Mouse (Mus musculus): ENCODE measurements around the gene Thbs3.

Gene Thbs3

DNA sequence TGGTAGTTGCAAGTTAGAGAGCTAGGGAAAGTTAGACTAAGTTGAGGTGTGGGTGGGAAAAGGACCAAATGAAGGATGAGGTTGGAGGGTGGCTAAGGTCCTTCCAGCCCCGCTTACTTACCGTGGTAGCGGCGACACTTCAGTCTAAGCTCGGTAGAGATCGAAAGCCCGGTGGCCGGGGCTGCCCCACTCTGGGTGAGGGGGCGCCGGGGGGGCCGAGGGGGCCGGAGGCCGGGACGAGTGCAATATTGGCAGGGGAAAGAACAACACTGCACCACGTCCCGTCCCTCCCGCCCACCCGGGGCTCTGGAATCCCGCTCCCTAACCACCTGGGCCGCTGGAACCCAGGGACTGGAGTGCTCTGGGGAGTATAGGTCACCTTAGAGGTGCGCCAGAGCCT, 11.9 kb downstream of the Thbs3 start, which contains the start of gene Mtx1:
TSS of gene Mtx1 (minus strand) at position 189 of the 400 bp plus-strand sequence.
- WGBS: 7% methylated on average over 20 of the region's 21 CpGs

DNA sequence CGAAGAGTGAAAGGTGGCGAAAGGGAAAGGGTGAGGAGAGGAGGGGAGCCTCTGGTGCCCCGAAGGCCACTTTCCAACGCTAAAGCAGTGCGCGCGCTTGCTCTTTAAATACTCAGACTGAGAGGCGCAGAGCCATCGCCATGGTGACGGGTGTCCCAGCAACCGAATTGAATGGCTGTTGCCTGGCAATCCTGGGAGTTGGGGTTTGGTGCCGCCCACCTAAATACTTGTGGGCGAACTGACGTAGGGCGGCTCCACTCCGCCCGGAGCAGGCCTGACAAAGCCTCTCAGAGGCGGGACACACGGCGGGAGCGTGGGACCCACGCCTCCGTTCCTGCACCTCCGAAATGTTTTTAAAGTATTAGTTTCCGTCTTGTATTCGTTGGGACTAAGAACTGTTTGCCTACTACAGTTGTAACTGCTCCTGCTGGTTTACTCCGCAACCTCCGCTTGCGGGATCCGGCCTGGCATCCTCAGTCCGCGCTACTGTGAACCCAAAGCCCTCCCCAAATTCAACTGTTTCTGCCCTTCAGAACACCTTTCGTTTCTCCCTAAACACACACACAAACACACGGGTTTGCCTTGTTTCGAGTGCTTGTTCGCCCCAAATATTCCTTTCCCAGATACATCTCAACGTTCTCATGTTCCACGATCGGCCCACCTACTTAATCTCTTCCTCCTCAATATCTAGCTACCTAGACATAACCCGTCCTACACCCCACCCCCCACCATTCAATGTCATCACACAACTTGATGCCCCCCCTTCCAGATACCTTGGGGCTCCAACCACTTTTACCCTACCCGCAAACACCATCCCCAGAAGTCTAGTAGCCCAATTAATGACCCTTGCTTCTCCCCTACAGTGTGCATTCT, 12.6 kb downstream of the Thbs3 start:
- WGBS: 9% methylated on average over 41 of the region's 41 CpGs

DNA sequence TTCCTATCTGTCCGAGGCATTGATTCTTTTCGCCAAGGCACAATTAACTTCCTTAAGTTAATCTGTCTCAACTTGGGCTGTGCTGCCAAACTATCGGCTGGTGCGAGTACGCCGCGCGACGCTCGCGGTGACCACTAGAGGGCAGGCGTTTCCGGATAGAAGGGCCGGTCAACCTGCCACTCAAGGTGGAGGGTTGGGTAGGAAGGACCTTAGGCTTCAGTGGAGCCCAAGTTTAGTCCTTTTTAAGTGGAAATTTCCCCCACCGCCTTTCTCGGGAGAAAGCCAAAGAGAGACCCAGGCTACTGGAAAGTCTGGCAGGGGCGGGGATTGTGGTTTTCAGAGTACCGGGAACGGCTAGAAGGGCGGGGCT, 13.2 kb downstream of the Thbs3 start:
- WGBS: under 1% methylated on average over 20 of the region's 20 CpGs

DNA sequence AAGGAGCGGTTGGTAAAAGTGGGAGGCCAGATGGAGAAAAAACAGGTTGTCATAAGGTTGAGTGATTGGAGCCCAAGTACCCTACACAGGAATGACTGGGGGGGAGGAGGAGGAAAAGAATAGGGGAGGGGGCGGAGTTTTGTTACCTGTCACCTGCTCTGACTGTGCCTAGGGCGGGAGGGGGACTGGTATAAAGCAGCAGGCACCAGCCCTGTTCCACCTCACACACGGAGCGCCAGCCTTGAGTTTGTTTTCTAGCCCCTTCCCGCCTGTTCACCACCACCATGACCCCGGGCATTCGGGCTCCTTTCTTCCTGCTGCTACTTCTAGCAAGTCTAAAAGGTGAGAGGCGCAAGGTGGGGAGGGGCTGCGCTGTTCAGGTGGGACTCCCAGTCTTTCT, 13.9 kb downstream of the Thbs3 start, which contains the start of gene Muc1:
TSS of gene Muc1 (plus strand) at position 222 of the 400 bp plus-strand sequence.
- WGBS: 51% methylated on average over 10 of the region's 10 CpGs

DNA sequence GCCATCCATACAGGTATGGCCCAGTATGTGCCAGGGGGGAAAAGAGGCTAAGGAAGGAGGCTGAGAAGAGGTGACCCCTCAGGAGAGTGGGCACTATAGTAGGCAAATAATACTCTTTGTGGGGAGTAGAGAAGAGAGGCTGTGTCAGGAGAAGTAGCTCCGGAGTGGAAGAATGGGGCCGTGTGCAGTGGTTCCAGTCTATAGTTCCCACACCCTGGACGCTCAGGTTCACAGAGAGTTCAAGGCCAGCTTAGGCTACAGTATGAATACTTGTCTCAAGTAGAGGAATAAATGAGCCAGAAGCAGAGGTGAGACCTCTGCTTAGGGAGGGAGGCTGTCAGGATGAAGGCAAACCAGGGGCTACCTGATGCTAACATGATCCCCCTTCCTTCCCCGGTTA, 14.3 kb downstream of the Thbs3 start:
- WGBS: 80% methylated on average over 4 of the region's 4 CpGs

DNA sequence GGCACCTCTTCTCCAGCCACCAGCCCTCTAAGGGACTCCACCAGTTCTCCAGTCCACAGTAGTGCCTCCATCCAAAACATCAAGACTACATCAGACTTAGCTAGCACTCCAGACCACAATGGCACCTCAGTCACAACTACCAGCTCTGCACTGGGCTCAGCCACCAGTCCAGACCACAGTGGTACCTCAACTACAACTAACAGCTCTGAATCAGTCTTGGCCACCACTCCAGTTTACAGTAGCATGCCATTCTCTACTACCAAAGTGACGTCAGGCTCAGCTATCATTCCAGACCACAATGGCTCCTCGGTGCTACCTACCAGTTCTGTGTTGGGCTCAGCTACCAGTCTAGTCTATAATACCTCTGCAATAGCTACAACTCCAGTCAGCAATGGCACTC, 15.6 kb downstream of the Thbs3 start:
- WGBS: 85% methylated on average over 2 of the region's 2 CpGs

DNA sequence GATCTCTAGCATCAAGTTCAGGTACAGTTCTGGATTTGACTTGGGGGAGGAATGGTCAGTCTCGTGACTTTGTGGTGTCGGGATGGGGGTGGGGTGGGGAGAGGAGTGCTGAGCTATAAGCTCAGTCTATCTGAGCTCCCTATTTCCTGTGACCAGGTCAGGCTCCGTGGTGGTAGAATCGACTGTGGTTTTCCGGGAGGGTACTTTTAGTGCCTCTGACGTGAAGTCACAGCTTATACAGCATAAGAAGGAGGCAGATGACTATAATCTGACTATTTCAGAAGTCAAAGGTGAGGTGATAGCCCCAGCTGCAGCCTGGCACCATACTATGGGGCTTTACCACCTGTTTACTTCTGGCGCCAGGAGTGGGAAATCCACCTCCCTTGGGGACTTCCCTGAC, 16.4 kb downstream of the Thbs3 start:
- WGBS: 73% methylated on average over 7 of the region's 7 CpGs

DNA sequence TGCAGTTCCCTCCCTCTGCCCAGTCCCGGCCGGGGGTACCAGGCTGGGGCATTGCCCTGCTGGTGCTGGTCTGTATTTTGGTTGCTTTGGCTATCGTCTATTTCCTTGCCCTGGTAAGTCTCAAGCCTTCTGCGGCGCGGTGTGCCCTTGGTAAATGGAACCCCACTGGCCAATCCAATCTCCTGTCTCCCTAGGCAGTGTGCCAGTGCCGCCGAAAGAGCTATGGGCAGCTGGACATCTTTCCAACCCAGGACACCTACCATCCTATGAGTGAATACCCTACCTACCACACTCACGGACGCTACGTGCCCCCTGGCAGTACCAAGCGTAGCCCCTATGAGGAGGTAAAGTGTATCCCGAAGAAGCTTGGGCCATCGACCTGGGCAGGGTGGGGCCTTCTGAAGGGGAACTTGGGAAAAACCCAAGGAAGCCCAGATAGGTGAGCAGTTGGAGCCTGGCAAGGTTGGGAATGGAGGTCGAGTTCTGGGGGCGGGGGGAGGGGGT, 16.8 kb downstream of the Thbs3 start:
- WGBS: 73% methylated on average over 16 of the region's 16 CpGs

DNA sequence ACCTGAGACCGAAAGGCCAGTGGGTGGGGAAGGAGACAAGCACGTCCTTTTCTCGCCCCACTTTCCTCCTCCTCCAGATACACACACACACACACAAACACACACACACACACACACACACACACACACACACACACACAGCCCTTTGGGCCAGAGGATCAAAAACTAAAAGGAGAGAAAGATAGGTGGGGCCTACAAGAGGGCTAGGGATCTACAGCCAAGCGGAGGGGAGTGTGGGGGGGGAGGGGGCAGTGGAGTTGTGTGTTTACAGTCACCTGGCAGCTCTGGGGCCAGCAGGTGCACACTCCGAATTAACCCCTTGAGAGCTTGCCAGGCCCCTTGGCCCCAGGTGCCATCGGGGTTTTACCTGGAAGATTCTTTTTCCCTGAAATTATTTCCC, 17.6 kb downstream of the Thbs3 start:
- WGBS: 70% methylated on average over 6 of the region's 6 CpGs

DNA sequence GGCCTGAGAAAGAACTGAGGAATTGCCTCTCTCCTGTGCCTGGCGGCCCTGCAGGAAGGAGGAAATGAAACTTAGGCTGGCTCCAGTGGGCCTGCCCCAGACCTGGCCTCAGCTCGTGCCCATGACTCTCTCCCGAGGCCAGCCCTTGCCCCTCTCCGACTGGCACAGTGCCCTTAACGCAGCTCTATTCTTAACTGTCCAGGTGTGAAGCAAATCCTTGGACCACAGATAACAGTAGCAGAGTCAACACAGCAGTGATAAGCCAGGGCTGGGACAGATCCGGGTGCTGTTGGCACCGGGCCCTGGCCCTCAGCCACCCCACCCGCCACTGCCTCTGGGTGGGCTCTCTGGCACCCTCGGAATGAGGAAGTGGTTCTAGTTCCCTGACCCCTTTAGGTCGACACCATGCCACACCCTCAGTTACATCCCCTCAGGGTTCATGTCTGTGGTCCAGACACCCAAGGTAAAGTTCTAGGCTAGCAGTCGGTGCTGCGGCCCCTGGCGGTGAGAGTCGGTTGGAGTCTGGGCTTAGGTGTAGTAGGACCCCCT, 18.7 kb downstream of the Thbs3 start:
- 56% methylated on average over 14 of the region's 14 CpGs for WGBS

DNA sequence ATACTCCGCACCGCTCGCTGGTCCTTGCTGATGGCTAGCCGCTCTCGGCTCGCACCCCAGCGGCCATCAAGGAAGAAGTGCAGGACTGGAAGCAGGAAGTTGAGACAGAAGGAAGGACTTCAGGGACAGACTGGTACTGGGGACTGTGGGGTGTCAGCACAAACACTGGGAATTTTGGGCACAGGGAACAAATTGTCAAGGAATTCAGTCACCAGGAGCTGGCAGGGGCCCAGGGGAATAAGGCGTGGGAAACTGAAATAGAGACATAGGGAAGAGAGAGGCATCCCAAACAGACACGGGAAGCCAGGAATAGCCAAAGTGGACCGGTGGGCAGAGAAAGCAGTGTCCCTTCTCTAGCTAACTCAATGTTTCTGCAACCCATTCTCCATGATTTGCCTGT, 21.5 kb downstream of the Thbs3 start:
- WGBS: 69% methylated on average over 10 of the region's 10 CpGs

DNA sequence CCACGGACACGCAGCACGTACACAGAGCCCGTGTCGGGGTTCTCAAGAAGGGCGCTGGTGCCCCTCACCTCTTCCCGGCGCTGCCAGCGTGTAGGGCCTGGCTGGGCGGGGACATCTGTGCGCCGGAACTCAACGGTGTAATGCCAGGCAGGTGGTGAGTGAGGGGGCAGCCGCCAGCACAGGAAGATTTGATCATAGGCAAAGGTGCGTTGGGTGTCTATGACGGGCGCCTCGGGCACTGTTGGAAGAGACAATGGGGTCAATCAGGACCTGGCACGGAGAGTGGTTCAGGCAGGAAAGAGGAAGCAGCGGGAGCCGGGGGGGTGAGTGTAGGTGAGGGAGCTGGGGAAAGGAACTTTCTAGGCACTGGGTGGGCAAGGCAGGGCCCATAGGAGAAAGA, 22.7 kb downstream of the Thbs3 start:
- WGBS: 82% methylated on average over 21 of the region's 21 CpGs

DNA sequence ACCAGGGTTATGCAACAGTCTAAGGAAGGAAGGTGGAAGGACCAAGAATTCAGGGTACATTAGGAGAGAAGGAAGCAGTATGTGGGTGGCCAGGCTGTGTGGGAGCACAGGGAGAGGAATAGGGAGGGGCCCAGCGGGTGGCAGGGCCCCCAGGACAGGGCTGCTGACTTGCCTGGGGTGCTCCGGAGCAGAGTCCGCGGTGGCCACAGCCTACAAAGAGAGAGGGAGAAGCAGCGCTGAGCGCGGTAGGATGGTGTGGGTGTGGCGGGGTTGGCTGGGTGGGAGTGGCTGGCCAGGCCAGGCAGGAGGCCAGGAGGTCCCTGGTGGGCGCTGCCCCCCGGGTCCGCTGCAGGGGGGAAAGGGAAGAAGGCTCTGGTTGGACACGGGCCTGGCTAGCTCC, 23.5 kb downstream of the Thbs3 start:
- WGBS: 59% methylated on average over 12 of the region's 12 CpGs

DNA sequence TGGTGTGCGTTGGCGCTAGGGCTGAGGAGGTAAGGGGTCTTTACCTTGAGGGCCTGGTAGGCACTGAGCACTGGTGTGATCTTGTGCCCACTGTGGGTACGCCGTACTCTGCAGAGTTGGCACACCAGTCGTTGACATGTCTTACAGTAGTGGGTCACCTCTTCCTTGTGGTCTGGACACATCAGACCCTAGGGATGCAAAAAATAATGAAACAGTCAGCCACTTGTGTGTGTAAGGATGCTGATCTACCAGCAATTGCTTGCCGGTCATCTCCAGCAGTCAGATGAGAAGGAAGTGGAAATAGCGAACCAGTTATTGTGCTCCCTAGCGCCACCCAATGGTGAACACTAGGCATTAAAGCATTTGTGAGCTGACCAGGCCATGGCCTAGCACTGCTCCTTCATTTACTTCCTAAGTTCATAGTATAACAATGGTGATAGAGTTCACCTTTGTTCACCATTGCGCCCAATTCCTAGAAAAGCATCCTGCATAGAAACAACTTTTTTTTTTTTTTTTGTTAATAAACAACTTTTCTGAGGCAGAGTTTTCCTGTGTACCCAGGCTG, 27.4 kb downstream of the Thbs3 start:
- 52% methylated on average over 9 of the region's 9 CpGs for WGBS

DNA sequence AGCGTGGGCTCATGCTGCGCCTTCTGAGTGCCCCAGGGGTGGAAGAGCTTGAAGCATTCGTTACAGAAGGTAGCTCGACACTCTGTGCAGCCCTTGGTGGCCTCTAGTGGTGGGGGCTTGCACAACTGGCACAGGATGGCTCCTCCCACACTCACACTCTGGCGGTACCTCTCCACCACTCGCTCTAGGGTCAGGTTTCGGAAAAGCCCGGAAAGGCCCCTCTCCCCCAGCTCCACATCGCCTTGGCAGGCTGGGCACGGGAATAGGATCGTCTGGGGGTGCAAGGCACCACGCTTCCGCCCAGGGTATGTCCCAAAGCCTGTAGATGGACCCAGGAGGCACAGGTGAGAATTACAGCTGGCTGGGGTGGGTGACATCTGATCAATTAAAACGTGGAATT, 28.6 kb downstream of the Thbs3 start:
- WGBS: 20% methylated on average over 14 of the region's 14 CpGs

DNA sequence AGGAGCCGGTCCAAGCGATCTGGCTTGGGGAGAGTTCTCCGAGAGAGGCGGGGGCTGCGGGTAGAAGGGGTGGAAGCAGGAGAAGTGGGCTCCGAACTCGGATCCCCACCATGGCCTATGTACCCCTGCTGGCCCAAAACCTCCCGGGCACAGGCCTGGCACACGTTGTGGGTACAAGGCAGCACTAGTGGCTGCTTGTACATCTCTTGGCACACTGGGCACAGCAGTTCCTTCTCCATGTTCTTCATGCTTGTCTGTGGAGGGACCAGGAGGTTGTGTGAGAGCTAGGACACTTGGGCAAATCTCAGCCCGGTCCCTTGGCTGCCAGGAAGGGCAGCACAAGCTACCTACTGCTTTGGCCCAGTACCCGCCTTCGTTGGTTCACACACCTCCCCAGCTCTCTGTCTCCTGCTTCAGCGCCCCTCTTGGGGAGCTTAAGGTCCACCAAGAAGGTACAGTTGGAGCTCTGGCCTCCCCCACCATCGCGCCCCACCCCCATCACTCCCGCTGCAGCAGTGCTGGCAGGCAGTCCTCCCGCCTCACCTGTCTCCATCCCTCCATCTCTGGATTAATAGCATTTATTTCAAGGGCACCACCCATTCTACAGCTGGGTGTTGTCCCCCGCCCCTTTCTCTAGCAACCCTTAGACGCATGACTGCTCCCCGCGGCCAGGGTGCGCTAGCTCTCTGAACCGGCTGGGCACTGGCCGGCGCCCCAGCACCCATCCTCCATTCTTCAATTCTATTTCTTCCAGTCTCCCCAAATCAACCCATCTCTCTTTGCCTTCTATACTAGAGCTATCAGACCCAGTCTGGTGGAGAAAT, 29.4 kb downstream of the Thbs3 start:
- 14% methylated on average over 25 of the region's 25 CpGs for WGBS

DNA sequence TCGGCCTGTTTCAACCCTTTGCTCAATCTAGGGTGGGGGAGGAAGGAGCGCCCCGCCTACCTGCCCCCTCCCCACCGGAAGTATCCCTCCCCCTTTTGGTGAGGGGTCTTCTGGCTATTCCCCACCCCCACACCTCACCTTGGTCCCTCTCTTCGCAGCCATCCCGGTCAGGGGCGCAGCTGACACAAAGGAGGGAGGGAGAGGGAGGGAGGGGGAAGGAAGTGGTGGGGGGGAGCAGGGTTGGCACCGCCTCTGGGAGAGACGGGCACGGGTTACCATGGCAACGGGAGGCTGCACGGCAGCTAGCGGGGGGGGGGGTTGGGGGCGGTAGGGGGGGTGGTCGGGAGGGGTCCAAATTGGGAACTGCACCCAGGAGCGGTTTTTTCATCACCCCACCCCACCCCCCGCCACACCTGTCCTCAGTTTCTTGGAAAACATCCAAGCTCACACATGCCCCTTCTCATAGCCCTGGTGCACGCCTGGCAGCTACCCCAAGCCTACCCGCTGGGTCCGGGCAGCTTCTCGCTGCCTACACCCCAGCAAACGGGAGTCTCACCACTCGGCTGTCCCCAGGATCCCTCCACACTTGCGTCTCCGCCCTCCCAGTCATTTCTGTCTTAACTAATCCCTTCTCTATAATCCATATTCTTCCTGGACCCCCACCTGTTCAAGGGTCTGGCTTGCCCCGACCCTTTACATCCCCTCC, 30.2 kb downstream of the Thbs3 start:
- WGBS: under 1% methylated on average over 24 of the region's 26 CpGs

DNA sequence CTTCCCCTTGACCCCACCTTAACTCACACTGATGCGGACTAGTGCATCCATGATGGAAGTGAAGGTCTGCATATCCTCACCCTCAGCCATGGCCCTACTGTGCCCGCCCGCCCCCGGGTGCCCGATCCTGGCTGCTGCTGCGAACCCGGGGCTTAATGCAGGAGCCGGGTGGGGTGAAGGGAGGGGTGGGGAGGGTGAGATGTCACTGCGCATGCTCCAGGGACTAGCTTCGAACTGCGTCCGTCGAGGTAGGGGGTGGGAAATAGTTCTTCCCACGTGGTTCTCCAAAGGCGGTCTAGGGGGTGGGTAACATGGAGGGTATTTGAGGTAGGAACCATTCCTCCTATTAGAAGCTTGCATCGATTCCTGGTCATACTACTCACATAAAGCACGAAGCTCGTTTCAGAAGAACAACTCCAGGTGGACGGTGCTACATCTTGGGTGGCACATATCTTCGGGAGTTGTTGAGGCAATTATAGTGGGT, 30.8 kb downstream of the Thbs3 start, which contains the start of gene Krtcap2:
TSS of gene Krtcap2 (plus strand) at position 279 of the 484 bp plus-strand sequence.
- 3% methylated on average over 20 of the region's 20 CpGs for WGBS

DNA sequence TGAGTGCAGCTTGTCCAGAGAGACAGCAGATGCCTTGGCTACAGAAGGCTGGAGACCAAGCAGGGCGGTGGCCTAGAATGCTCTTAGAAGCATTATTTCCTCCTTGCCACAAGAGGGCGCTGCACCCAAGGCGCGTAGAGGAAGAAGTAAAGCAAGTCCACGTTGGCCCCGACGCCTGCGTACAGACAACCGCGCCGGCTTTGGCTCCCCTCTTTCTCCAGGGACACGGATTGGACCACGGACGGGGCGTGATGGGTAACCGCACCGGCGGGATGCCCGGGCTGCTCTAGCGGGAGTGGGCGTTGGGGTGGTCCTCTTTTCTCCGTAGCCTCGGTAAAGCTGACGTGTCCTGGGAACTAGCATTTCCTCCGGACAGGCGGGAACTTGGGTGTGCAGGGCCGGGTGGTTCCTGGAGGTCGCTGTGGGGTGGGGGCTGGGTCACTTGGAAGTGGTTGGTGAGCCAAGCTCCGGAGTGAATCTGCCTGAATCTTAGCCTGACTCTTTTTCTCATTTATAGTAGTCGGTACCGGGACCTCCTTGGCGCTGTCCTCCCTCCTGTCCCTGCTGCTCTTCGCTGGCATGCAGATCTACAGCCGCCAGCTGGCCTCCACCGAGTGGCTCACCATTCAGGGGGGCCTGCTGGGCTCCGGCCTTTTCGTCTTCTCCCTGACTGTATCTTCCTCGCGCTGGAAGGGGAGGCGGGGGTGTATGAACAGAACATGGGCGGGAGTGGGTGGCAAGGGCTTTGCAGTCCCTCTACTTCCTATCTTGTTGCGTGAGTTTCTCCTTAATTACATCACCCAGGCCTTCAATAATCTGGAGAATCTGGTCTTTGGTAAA, 31.5 kb downstream of the Thbs3 start, which contains the start of gene Trim46:
TSS of gene Trim46 (minus strand) at position 49 of the 840 bp plus-strand sequence.
- under 1% methylated on average over 42 of the region's 42 CpGs for WGBS

DNA sequence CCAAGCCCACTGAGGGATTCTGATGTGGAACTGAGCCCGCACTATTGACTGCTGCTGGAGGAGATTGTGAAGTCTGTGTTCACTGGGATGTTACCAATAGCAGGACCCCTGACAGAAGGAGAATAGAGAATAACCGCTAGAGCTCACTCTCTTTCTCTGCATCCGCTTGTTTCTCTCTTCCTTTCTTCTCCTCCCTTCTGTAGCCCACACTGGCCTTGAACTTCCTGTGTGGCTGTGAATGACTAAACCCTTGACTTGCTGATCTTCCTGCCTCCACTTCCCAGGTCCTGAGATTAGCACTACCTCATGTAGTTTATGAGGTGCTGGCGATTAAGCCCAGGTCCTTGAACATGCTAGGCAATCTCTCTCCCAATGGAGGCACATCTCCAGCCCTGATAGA, 32.5 kb downstream of the Thbs3 start:
- WGBS: 91% methylated on average over 4 of the region's 4 CpGs
